Mouse (Mus musculus) neural tube, embryonic 14.5 days (tissue): ENCODE data around the gene Gatad2a. TPM values are rescaled to one million over a fixed set of nuclear protein-coding genes. Genes with fewer than 3 reads are reported as not detected.
A peak's percentile ranks its signal among the peaks of the same experiment; 100 is the strongest.

Experiments used
- ATAC-seq: fragments of 200-750 bp; cut with Nextera tagmentation; 2 replicates; pipeline ENCODE4 v1.8.0; 2017; ENCODE audit warnings: low read depth, mild to moderate bottlenecking, moderate TSS enrichment, moderate library complexity
- H3K27ac ChIP-seq: fragments of 300-500 bp; sonication (generic); 2 replicates; pipeline ENCODE4 v1.5.1; 2014; ENCODE audit warnings: low read depth, mild to moderate bottlenecking, control low read depth, low read length, moderate library complexity, mixed read lengths
- H3K27me3 ChIP-seq: fragments of 300-500 bp; sonication (generic); 2 replicates; pipeline ENCODE4 v1.6.1; 2014; ENCODE audit warnings: low read length; ENCODE audit not compliant: control insufficient read depth, insufficient read depth
- H3K36me3 ChIP-seq: fragments of 300-500 bp; sonication (generic); 2 replicates; pipeline ENCODE4 v1.6.1; 2014; ENCODE audit warnings: low read length, mixed read lengths; ENCODE audit not compliant: control insufficient read depth, insufficient read depth
- H3K4me1 ChIP-seq: fragments of 300-500 bp; sonication (generic); 2 replicates; pipeline ENCODE4 v1.6.1; 2014; ENCODE audit warnings: low read length; ENCODE audit not compliant: control insufficient read depth, insufficient read depth
- H3K4me2 ChIP-seq: fragments of 300-500 bp; sonication (generic); 2 replicates; pipeline ENCODE4 v1.6.1; 2014; ENCODE audit warnings: mild to moderate bottlenecking, low read depth, low read length, control low read depth
- H3K4me3 ChIP-seq: fragments of 300-500 bp; sonication (generic); 2 replicates; pipeline ENCODE4 v1.5.1; 2014; ENCODE audit warnings: low read depth, low read length, control low read depth, mixed read lengths
- H3K9ac ChIP-seq: fragments of 300-500 bp; sonication (generic); replicated peaks from 2 replicates; pipeline ENCODE4 v1.6.1; 2014; ENCODE audit warnings: low read depth, mild to moderate bottlenecking, control low read depth, low read length, mixed read lengths
- H3K9me3 ChIP-seq: fragments of 300-500 bp; sonication (generic); 2 replicates; pipeline ENCODE4 v1.6.1; 2016; ENCODE audit warnings: low read length; ENCODE audit not compliant: control insufficient read depth
- WGBS: fragments of 180-500 bp; shearing (Covaris S2); extraction: QIAGEN DNeasy Blood & Tissue Kit; methylation state at CpG from one replicate; pipeline ENCODE4 v1.1.7; 2014; 5-methylcytosine and 5-hydroxymethylcytosine counted together
- polyA plus RNA-seq: library from polyadenylated mRNA; unstranded; fragments of >200 nt; fragmentation: Nextera tagmentation; extraction: Ambion mirVana; gene quantifications from 2 replicates; pipeline ENCODE4 v1.2.1, GENCODE M21; 2014

The Gatad2a gene
- polyA plus RNA-seq, 1 experiment from 2014 or later, result 20.9 TPM

GRCm38 (mm10) chr8:69881261-69881865 is 114.8 kb downstream of the Gatad2a start:
- peak overlapping the region; percentile 37 for H3K4me3 ChIP-seq
- no peaks in the 10 kb centered on the region for H3K36me3 ChIP-seq
- H3K4me2 ChIP-seq, result peak overlapping the region; percentile 49
- H3K27me3 ChIP-seq, result peaks cover 71% of the 10 kb centered on the region
- no peak overlapping the region for H3K27ac ChIP-seq
- 0 out of 2 replicates have a peak, but pooled peaks cover 2% of the 10 kb centered on the region for H3K4me1 ChIP-seq
- H3K9ac ChIP-seq, result no peak overlapping the region; the same call in 1 of the 2 replicates
- H3K9me3 ChIP-seq, result no peaks in the 10 kb centered on the region
- peak; percentile 21 for ATAC-seq
- WGBS, result 14% methylated on average over 77 of the region's 79 CpGs

DNA sequence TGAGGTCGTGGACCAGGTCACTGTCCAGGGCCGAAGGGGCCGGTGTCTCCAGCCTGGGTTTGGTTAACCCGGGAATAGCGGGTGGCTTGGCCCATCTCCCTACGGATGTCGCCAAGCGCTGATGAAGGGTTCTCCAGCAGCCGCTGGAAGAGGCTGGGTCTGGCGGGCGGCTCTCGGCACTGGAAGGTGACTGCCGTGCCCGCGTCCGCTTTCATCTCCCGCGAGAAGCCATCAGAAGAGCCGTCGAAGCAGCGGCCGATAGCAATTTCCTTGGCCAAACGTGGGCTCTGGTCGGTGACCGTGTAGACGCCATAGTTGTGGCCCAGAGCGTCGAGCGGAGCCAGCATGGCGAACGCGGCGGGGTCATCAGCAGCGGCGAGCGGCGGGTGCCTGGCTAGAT is 115.3 kb downstream of the Gatad2a start:
- no peaks in the 10 kb centered on the region for H3K9me3 ChIP-seq
- H3K27me3 ChIP-seq, result peaks cover 67% of the 10 kb centered on the region
- H3K9ac ChIP-seq, result no peak overlapping the region
- H3K36me3 ChIP-seq, result no peaks in the 10 kb centered on the region
- WGBS, result 10% methylated on average over 37 of the region's 37 CpGs
- H3K4me3 ChIP-seq, result peak overlapping the region; percentile 37
- H3K4me1 ChIP-seq, result 0 out of 2 replicates have a peak, but pooled peaks cover 2% of the 10 kb centered on the region
- no peak overlapping the region for H3K27ac ChIP-seq
- H3K4me2 ChIP-seq, result peak overlapping the region; percentile 49
- ATAC-seq, result no peak

- Histone ChIP-seq H3K4me3 (no peak overlapping the region), H3K27me3 (peaks cover 55% of the 10 kb centered on the region), H3K4me1 (0 out of 2 replicates have a peak, but pooled peaks cover 2% of the 10 kb centered on the region), H3K36me3 (no peaks in the 10 kb centered on the region), H3K27ac (no peak overlapping the region), H3K9ac (no peak overlapping the region), H3K4me2 (no peak overlapping the region), H3K9me3 (no peaks in the 10 kb centered on the region)
- ATAC-seq, result no peak
- 58% methylated on average over 8 of the region's 8 CpGs for WGBS
These were observed 116.5 kb downstream of the Gatad2a start for GRCm38 (mm10) chr8:69879678-69880077.

DNA sequence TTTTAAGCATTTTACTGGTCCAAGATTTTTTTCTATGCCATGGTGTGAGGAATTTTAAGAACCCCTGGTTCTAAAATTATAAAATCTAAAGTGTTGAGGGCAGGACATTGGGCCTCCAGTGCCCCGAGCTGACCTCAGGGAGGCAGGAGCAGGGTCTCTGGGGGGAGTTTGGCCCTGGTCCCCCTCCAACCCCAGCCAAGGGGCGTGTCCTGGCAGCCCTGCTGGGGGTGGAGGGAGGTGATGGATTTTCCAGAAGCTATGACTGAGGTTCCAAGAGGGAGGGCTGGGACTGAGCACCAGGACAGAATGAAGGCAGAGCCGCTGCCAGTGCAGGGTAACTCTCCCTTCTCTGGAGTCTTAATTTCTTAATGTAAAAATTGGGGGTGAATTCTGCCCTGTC is 118.2 kb downstream of the Gatad2a start:
- Histone ChIP-seq H3K4me3 (no peak overlapping the region), H3K9ac (no peak overlapping the region), H3K27ac (no peak overlapping the region), H3K4me1 (0 out of 2 replicates have a peak, but pooled peaks cover 2% of the 10 kb centered on the region), H3K9me3 (no peaks in the 10 kb centered on the region), H3K36me3 (no peaks in the 10 kb centered on the region), H3K4me2 (no peak overlapping the region), H3K27me3 (peaks cover 39% of the 10 kb centered on the region)
- WGBS, result 71% methylated on average over 3 of the region's 3 CpGs
- no peak for ATAC-seq

DNA sequence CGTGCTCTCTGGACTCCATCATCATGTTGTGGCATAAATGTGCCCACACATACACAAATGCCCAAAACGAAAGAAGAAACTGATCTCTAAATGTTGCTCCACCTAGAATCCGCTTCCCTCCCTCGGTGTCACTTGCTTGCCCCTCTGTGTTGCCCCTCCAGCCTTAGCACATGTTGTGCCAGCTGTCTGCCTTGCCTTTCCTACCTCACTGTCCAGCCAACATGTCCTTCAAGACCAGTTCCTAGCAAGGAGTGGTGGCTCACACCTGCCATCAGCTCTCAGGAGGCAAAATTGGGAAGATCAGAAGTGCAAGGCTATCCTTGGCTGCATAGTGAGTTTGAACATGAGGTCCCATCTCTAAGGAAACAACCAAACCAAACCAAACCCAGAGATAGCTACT is 118.8 kb downstream of the Gatad2a start:
- Histone ChIP-seq H3K9me3 (no peaks in the 10 kb centered on the region), H3K27me3 (peaks cover 33% of the 10 kb centered on the region), H3K4me2 (no peak overlapping the region), H3K4me1 (0 out of 2 replicates have a peak, but pooled peaks cover under 1% of the 10 kb centered on the region), H3K27ac (no peak overlapping the region), H3K4me3 (no peak overlapping the region), H3K9ac (no peak overlapping the region), H3K36me3 (0 out of 2 replicates have a peak, but pooled peaks cover 2% of the 10 kb centered on the region)
- WGBS, result 85% methylated on average over 4 of the region's 4 CpGs
- no peak for ATAC-seq

GRCm38 (mm10) chr8:69876967-69877366 is 119.2 kb downstream of the Gatad2a start:
- no peak overlapping the region for H3K9ac ChIP-seq
- no peak overlapping the region for H3K4me3 ChIP-seq
- 0 out of 2 replicates have a peak, but pooled peaks cover 3% of the 10 kb centered on the region for H3K36me3 ChIP-seq
- no peak overlapping the region for H3K4me2 ChIP-seq
- ATAC-seq, result no peak
- H3K27ac ChIP-seq, result no peak overlapping the region
- H3K4me1 ChIP-seq, result no peaks in the 10 kb centered on the region
- H3K9me3 ChIP-seq, result no peaks in the 10 kb centered on the region
- 78% methylated on average over 10 of the region's 10 CpGs for WGBS
- peaks cover 29% of the 10 kb centered on the region for H3K27me3 ChIP-seq

DNA sequence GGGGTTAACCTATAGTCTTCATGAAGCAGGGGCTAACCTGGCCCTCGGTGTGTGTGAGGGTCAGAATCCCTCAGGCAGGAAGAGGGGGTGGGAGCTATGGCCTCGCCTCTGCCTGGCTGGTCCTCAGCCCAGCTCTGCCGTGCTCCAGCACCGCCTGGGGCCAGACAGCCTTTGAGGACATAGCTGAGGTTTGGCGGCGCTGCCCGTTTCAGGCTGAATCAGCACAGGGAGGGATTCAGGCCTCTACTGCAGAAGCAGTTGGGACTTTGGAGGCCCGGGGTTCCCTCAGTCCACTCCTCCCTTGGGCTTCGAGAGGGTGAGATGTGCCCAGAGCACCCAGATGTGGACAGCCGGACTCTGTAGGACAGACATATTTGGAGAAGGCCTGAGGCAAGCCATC is 120.1 kb downstream of the Gatad2a start:
- Histone ChIP-seq H3K9me3 (no peaks in the 10 kb centered on the region), H3K27me3 (peaks cover 20% of the 10 kb centered on the region), H3K36me3 (0 out of 2 replicates have a peak, but pooled peaks cover 8% of the 10 kb centered on the region), H3K4me3 (no peak overlapping the region), H3K4me2 (no peak overlapping the region), H3K9ac (no peak overlapping the region), H3K27ac (no peak overlapping the region), H3K4me1 (no peaks in the 10 kb centered on the region)
- 45% methylated on average over 10 of the region's 10 CpGs for WGBS
- ATAC-seq, result no peak

- WGBS, result 94% methylated on average over 13 of the region's 13 CpGs
- Histone ChIP-seq H3K4me3 (no peak overlapping the region), H3K27me3 (peaks cover 6% of the 10 kb centered on the region), H3K4me1 (no peaks in the 10 kb centered on the region), H3K27ac (no peak overlapping the region), H3K36me3 (0 out of 2 replicates have a peak, but pooled peaks cover 8% of the 10 kb centered on the region), H3K9ac (no peak overlapping the region), H3K9me3 (no peaks in the 10 kb centered on the region), H3K4me2 (no peak overlapping the region)
- ATAC-seq, result no peak
These were observed 121.5 kb downstream of the Gatad2a start for GRCm38 (mm10) chr8:69874654-69875053.

GRCm38 (mm10) chr8:69874155-69874554 is 122.0 kb downstream of the Gatad2a start:
- no peak overlapping the region for H3K4me2 ChIP-seq
- H3K4me1 ChIP-seq, result no peaks in the 10 kb centered on the region
- no peak overlapping the region for H3K27ac ChIP-seq
- H3K27me3 ChIP-seq, result peaks cover under 1% of the 10 kb centered on the region; the same call in 1 of the 2 replicates
- H3K4me3 ChIP-seq, result no peak overlapping the region
- 0 out of 2 replicates have a peak, but pooled peaks cover 8% of the 10 kb centered on the region for H3K36me3 ChIP-seq
- H3K9me3 ChIP-seq, result no peaks in the 10 kb centered on the region
- 10% methylated on average over 9 of the region's 9 CpGs for WGBS
- no peak for ATAC-seq
- H3K9ac ChIP-seq, result no peak overlapping the region
